Mouse (Mus musculus) T-helper 17 cell (primary cell): ENCODE results near the gene Cacna1b.

Source experiments
- in situ Hi-C, 2 experiments: fragments of 300-600 bp; cut with MboI, MseI; formaldehyde crosslinking; loops; 1 replicate in 1 of 2; 2 replicates in 1 of 2; pipeline ENCODE4 v1.15.1; 2025; ENCODE audit warnings: high pct_unique_total_duplicates in 2 of 2

Cacna1b gene

GRCm38 (mm10) chr2:24659150-24659775, 103.7 kb downstream of the Cacna1b start:
- in situ Hi-C loops: no loop called here

GRCm38 (mm10) chr2:24648503-24648902, 114.4 kb downstream of the Cacna1b start:
- in situ Hi-C loops: no loop called here

- in situ Hi-C loops: no loop called here
Measured at GRCm38 (mm10) chr2:24646452-24647146, 116.4 kb downstream of the Cacna1b start.

GRCm38 (mm10) chr2:24642834-24643233, 120.1 kb downstream of the Cacna1b start:
- in situ Hi-C loops: no loop called here

GRCm38 (mm10) chr2:24638102-24638954, 124.6 kb downstream of the Cacna1b start:
- in situ Hi-C loops: no loop called here

- in situ Hi-C loops: no loop called here
Measured at GRCm38 (mm10) chr2:24633645-24634044, 129.3 kb downstream of the Cacna1b start.

- in situ Hi-C loops: no loop called here
Measured at GRCm38 (mm10) chr2:24617141-24617540, 145.8 kb downstream of the Cacna1b start.

GRCm38 (mm10) chr2:24609789-24610188, 153.2 kb downstream of the Cacna1b start:
- in situ Hi-C loops: no loop called here

- in situ Hi-C loops: no loop called here
Measured at GRCm38 (mm10) chr2:24608765-24609138, 154.2 kb downstream of the Cacna1b start.

- in situ Hi-C loops: no loop called here
Measured at GRCm38 (mm10) chr2:24607905-24608764, 154.8 kb downstream of the Cacna1b start.

- in situ Hi-C loops: no loop called here
Measured at GRCm38 (mm10) chr2:24606531-24606930, 156.4 kb downstream of the Cacna1b start.

GRCm38 (mm10) chr2:24605096-24605495, 157.9 kb downstream of the Cacna1b start:
- in situ Hi-C loops: no loop called here

- in situ Hi-C loops: loop anchor here in 1 of 2 experiments (25.0 kb wide), 1 partner anchor 173 kb away; the partner anchor contains the start of gene Cacna1b
Measured at GRCm38 (mm10) chr2:24589426-24589825, 173.5 kb downstream of the Cacna1b start.

GRCm38 (mm10) chr2:24587999-24588398, 175.0 kb downstream of the Cacna1b start:
- in situ Hi-C loops: loop anchor here in 1 of 2 experiments (25.0 kb wide), 1 partner anchor 174 kb away; the partner anchor contains the start of gene Cacna1b

GRCm38 (mm10) chr2:24574616-24575015, 188.3 kb downstream of the Cacna1b start:
- in situ Hi-C loops: loop anchor here in 1 of 2 experiments (25.0 kb wide), 1 partner anchor 188 kb away; the partner anchor contains the start of gene Cacna1b

- in situ Hi-C loops: no loop called here
Measured at GRCm38 (mm10) chr2:24570917-24571316, 192.0 kb downstream of the Cacna1b start.

- in situ Hi-C loops: loop anchor here in 1 of 2 experiments (10.0 kb wide), 2 partner anchors 186 to 516 kb away; partner anchors contain the start of gene Entpd8
Measured at GRCm38 (mm10) chr2:24568555-24568954, 194.4 kb downstream of the Cacna1b start.

GRCm38 (mm10) chr2:24562547-24563290, 200.2 kb downstream of the Cacna1b start:
- in situ Hi-C loops: loop anchor here (5.0 to 10.0 kb wide), 4 partner anchors 192 to 522 kb away; partner anchors contain the start of genes Entpd8 (in 1 of the 2) and Il1f10 (in 1 of the 2)

GRCm38 (mm10) chr2:24561946-24562345, 201.0 kb downstream of the Cacna1b start:
- in situ Hi-C loops: loop anchor here (5.0 to 10.0 kb wide), 4 partner anchors 193 to 523 kb away; partner anchors contain the start of genes Entpd8 (in 1 of the 2) and Il1f10 (in 1 of the 2)

- in situ Hi-C loops: loop anchor here (5.0 to 10.0 kb wide), 4 partner anchors 195 to 525 kb away; partner anchors contain the start of genes Entpd8 (in 1 of the 2) and Il1f10 (in 1 of the 2)
Measured at GRCm38 (mm10) chr2:24560201-24560600, 202.8 kb downstream of the Cacna1b start.
